Mouse (Mus musculus) kidney, postnatal 0 days (tissue): Measurements from ENCODE around the gene Fcgr3. TPM values are rescaled to one million over a fixed set of nuclear protein-coding genes. Genes with fewer than 3 reads are reported as not detected.
"Not testable (repeated sequence)": the region's sequence is repeated elsewhere in the genome, so short reads cannot be mapped to it uniquely, and the experiment has no call there.

Source experiments
- ATAC-seq: fragments of 200-750 bp; cut with Nextera tagmentation; replicated peaks from 2 replicates; pipeline ENCODE4 v1.8.0; 2017; ENCODE audit warnings: low read depth, moderate number of reproducible peaks, moderate TSS enrichment, moderate library complexity; ENCODE audit not compliant: low FRiP score
- DNase-seq: peaks from one replicate; pipeline ENCODE4 v3.0.0-alpha.2; 2016; ENCODE audit warnings: low spot score
- H3K27ac ChIP-seq: fragments of 300-500 bp; sonication (generic); 2 replicates; pipeline ENCODE4 v1.5.1; 2014; ENCODE audit warnings: mild to moderate bottlenecking
- H3K27me3 ChIP-seq: fragments of 300-500 bp; sonication (generic); 2 replicates; pipeline ENCODE4 v1.6.1; 2014; ENCODE audit warnings: low read length, mixed read lengths; ENCODE audit not compliant: insufficient read depth
- H3K36me3 ChIP-seq: fragments of 300-500 bp; sonication (generic); 2 replicates; pipeline ENCODE4 v1.6.1; 2014; ENCODE audit warnings: low read length, mixed read lengths; ENCODE audit not compliant: insufficient read depth
- H3K4me1 ChIP-seq: fragments of 300-500 bp; sonication (generic); replicated peaks from 2 replicates; pipeline ENCODE4 v1.6.1; 2014; ENCODE audit warnings: antibody characterized with exemption, low read length, mixed read lengths; ENCODE audit not compliant: insufficient read depth
- H3K4me2 ChIP-seq: fragments of 300-500 bp; sonication (generic); 2 replicates; pipeline ENCODE4 v1.6.1; 2014; ENCODE audit warnings: mild to moderate bottlenecking, low read length, moderate library complexity, mixed read lengths
- H3K4me3 ChIP-seq: fragments of 300-500 bp; sonication (generic); replicated peaks from 2 replicates; pipeline ENCODE4 v1.5.1; 2014; ENCODE audit warnings: low read depth, low read length
- H3K9ac ChIP-seq: fragments of 300-500 bp; sonication (generic); 2 replicates; pipeline ENCODE4 v1.6.1; 2014; ENCODE audit warnings: low read depth, low read length
- H3K9me3 ChIP-seq: fragments of 300-500 bp; sonication (generic); replicated peaks from 2 replicates; pipeline ENCODE4 v1.6.1; 2016; ENCODE audit warnings: low read length, inconsistent platforms, mixed read lengths
- CTCF ChIP-seq: IDR thresholded peaks from 2 replicates; pipeline ENCODE4 v1.5.1; 2016; ENCODE audit warnings: antibody characterized with exemption, low read depth, mild to moderate bottlenecking, moderate library complexity
- WGBS: fragments of 180-500 bp; shearing (Covaris S2); extraction: QIAGEN DNeasy Blood & Tissue Kit; methylation state at CpG from one replicate; pipeline ENCODE4 v1.1.7; 2014; 5-methylcytosine and 5-hydroxymethylcytosine counted together
- polyA plus RNA-seq: library from polyadenylated mRNA; unstranded; fragments of >200 nt; fragmentation: Nextera tagmentation; extraction: Ambion mirVana; gene quantifications from 2 replicates; pipeline ENCODE4 v1.2.1, GENCODE M21; 2015

The Fcgr3 gene
- polyA plus RNA-seq = 12.1 and 13.2 TPM in 2 replicates

GRCm38 (mm10) chr1:171064491-171065242 is at the start of gene Fcgr3:
Gene Fcgr3 (minus strand): TSS chr1:171064935.
- peak; percentile 78 for DNase-seq
- Histone ChIP-seq H3K4me2 (peak within 1 kb of the TSS; percentile 47), H3K4me3 (peak within 1 kb of the TSS; percentile 34), H3K27me3 (peaks cover 16% of the 10 kb centered on the region)
- not testable (repeated sequence) for H3K36me3 ChIP-seq, H3K9me3 ChIP-seq, H3K9ac ChIP-seq, H3K4me1 ChIP-seq, H3K27ac ChIP-seq
- WGBS = 1% methylated on average over 40 of the region's 75 CpGs
- ATAC-seq = peak; percentile 53
- peak; percentile 53 for TF ChIP-seq CTCF

- peak; percentile 60 for ATAC-seq
- H3K4me2 ChIP-seq = peak within 1 kb of the TSS; percentile 64
- WGBS = 2% methylated on average over 24 of the region's 24 CpGs
Observed at GRCm38 (mm10) chr1:171113873-171114299, 49.2 kb upstream of the Fcgr3 start, which contains the start of gene Cfap126. Gene Cfap126 (plus strand): TSS chr1:171113918.

GRCm38 (mm10) chr1:171112986-171113385 is 48.3 kb upstream of the Fcgr3 start:
- Histone ChIP-seq H3K4me1 (peaks cover 6% of the 10 kb centered on the region; the same call in 1 of the 2 replicates), H3K9ac (no peak overlapping the region), H3K9me3 (no peaks in the 10 kb centered on the region), H3K36me3 (no peaks in the 10 kb centered on the region), H3K4me3 (no peak overlapping the region), H3K4me2 (no peak overlapping the region), H3K27me3 (no peaks in the 10 kb centered on the region), H3K27ac (no peak overlapping the region)
- DNase-seq = no peak
- no peak for ATAC-seq
- TF ChIP-seq CTCF = no peak
- WGBS = 79% methylated on average over 4 of the region's 4 CpGs

More at GRCm38 (mm10) chr1:171113873-171114299, 49.2 kb upstream of the Fcgr3 start, which contains the start of gene Cfap126:
- peak within 1 kb of the TSS; percentile 78 for H3K27ac ChIP-seq
- H3K9ac ChIP-seq = peak within 1 kb of the TSS; percentile 62
- peaks cover 6% of the 10 kb centered on the region; the same call in 1 of the 2 replicates for H3K4me1 ChIP-seq
- H3K4me3 ChIP-seq = peak within 1 kb of the TSS; percentile 48
- H3K9me3 ChIP-seq = no peaks in the 10 kb centered on the region
- no peak for TF ChIP-seq CTCF
- DNase-seq = peak; percentile 91
- H3K36me3 ChIP-seq = no peaks in the 10 kb centered on the region
- H3K27me3 ChIP-seq = no peaks in the 10 kb centered on the region

GRCm38 (mm10) chr1:171111781-171112575 is 47.2 kb upstream of the Fcgr3 start:
- no peaks in the 10 kb centered on the region for H3K36me3 ChIP-seq
- ATAC-seq = no peak
- peak overlapping the region; percentile 90 for H3K27ac ChIP-seq
- peak overlapping the region; percentile 70 for H3K4me2 ChIP-seq
- H3K9ac ChIP-seq = peak overlapping the region; percentile 55
- no peak for TF ChIP-seq CTCF
- 1% methylated on average over 15 of the region's 15 CpGs for WGBS
- no peaks in the 10 kb centered on the region for H3K9me3 ChIP-seq
- H3K27me3 ChIP-seq = no peaks in the 10 kb centered on the region
- peak; percentile 75 for DNase-seq
- peaks cover 6% of the 10 kb centered on the region; the same call in 1 of the 2 replicates for H3K4me1 ChIP-seq
- H3K4me3 ChIP-seq = peak overlapping the region; percentile 45

- H3K9me3 ChIP-seq = no peaks in the 10 kb centered on the region
- peak overlapping the region; percentile 55 for H3K9ac ChIP-seq
- H3K27ac ChIP-seq = peak overlapping the region; percentile 90
- WGBS = under 1% methylated on average over 38 of the region's 38 CpGs
- ATAC-seq = peak; percentile 86
- DNase-seq = peak; percentile 96
- H3K36me3 ChIP-seq = no peaks in the 10 kb centered on the region
- peak; percentile 99 for TF ChIP-seq CTCF
- H3K4me1 ChIP-seq = peaks cover 6% of the 10 kb centered on the region; the same call in 1 of the 2 replicates
- H3K4me2 ChIP-seq = peak overlapping the region; percentile 70
- no peaks in the 10 kb centered on the region for H3K27me3 ChIP-seq
- peak overlapping the region; percentile 45 for H3K4me3 ChIP-seq
Observed at GRCm38 (mm10) chr1:171111020-171111780, 46.5 kb upstream of the Fcgr3 start.
